In genomic region chr13:22050591-22051522, GRCm38 (mm10) we compare ENCODE assay signal across 8 mouse cellular contexts. TPM values are rescaled to one million over a fixed set of nuclear protein-coding genes. Genes with fewer than 3 reads are reported as not detected.
DNase-seq lines count a peak whose midpoint lies in the region; ATAC-seq lines count a peak whose summit lies in the region.

No protein-coding gene starts in this region.

- peak; percentile 73 for DNase-seq in WW6 (ENCODE audit: low read depth, low spot score)
- DNase-seq in cerebellum, postnatal 4 days (ENCODE audit: low spot score in 2 of 2), result peak; percentile 78 to 91
- peak; percentile 82 for DNase-seq in gastrocnemius, adult 18-20 months (ENCODE audit: low spot score)
- DNase-seq in left cerebral cortex, adult 18-20 months (ENCODE audit: low spot score in 2 of 2), result peak; percentile 84 to 92
- DNase-seq in lung, postnatal 4 days, result peak; percentile 93
- peak; percentile 95 for DNase-seq in retina, postnatal 1 day
- DNase-seq in thymus, postnatal 4 days, result peak; percentile 98

- under 1% methylated on average over 52 of the region's 52 CpGs for WGBS in hindbrain, embryonic 16.5 days

- H3K27me3 ChIP-seq in hindbrain, embryonic 16.5 days (replicated peaks; ENCODE audit: control insufficient read depth, insufficient read depth, low read length), result no peaks in the 10 kb centered on the region

- H3K4me3 ChIP-seq in hindbrain, embryonic 16.5 days (ENCODE audit: low read length), result peak overlapping the region; percentile 59

- H3K36me3 ChIP-seq in hindbrain, embryonic 16.5 days (ENCODE audit: control insufficient read depth, insufficient read depth, low read length), result no peaks in the 10 kb centered on the region

- peak; percentile 98 for ATAC-seq in hindbrain, embryonic 16.5 days

- no peaks in the 10 kb centered on the region for H3K4me1 ChIP-seq in hindbrain, embryonic 16.5 days (ENCODE audit: control insufficient read depth, insufficient read depth, low read depth, low read length)

- H3K27ac ChIP-seq in hindbrain, embryonic 16.5 days (ENCODE audit: low read depth, low read length), result peak overlapping the region; percentile 88

- H3K9ac ChIP-seq in hindbrain, embryonic 16.5 days (ENCODE audit: low read depth, low read length), result peak overlapping the region; percentile 67

- H3K4me2 ChIP-seq in hindbrain, embryonic 16.5 days (ENCODE audit: low read length), result peak overlapping the region; percentile 69

- no peaks in the 10 kb centered on the region for H3K9me3 ChIP-seq in hindbrain, embryonic 16.5 days (ENCODE audit: control insufficient read depth, low read length)

RNA-seq across cellular contexts. Expression of gene Hist1h2bj, which starts 7.8 kb away (rescaled TPM):
- total RNA-seq in gastrocnemius, adult 18-20 months (2021), result 1 to 10 TPM; 2.4 to 2.7 TPM
- 2.2 and 2.5 TPM in 2 replicates for polyA plus RNA-seq in hindbrain, embryonic 16.5 days (2015; fragmentation: Nextera tagmentation; extraction: Ambion mirVana)
- 10 to 100 TPM in 1 of 2 experiments, 1 to 10 TPM in 1; 9.3 to 11.7 TPM for total RNA-seq in left cerebral cortex, adult 18-20 months (2021)

RNA-seq across cellular contexts. Expression of gene Hist1h2ag, which starts 8.1 kb away (rescaled TPM):
- 1 to 10 TPM; 2.5 to 2.9 TPM for total RNA-seq in gastrocnemius, adult 18-20 months (2021)
- 3.0 and 5.8 TPM in 2 replicates for polyA plus RNA-seq in hindbrain, embryonic 16.5 days (2015; fragmentation: Nextera tagmentation; extraction: Ambion mirVana)
- total RNA-seq in left cerebral cortex, adult 18-20 months (2021), result 10 to 100 TPM in 1 of 2 experiments, 1 to 10 TPM in 1; 7.5 to 13.7 TPM

RNA-seq across cellular contexts. Expression of gene Hist1h4i, which starts 9.7 kb away (rescaled TPM):
- 10 to 100 TPM; 27.1 to 27.8 TPM for total RNA-seq in gastrocnemius, adult 18-20 months (2021)
- polyA plus RNA-seq in hindbrain, embryonic 16.5 days (2015; fragmentation: Nextera tagmentation; extraction: Ambion mirVana), result 6.5 and 6.7 TPM in 2 replicates
- 10 to 100 TPM; 71.8 to 81.6 TPM for total RNA-seq in left cerebral cortex, adult 18-20 months (2021)

RNA-seq across cellular contexts. Expression of gene Hist1h2bk, which starts 15.2 kb away (rescaled TPM):
- total RNA-seq in gastrocnemius, adult 18-20 months (2021), result 1 to 10 TPM; 2.1 to 3.6 TPM
- polyA plus RNA-seq in hindbrain, embryonic 16.5 days (2015; fragmentation: Nextera tagmentation; extraction: Ambion mirVana), result 0.70 and 0.87 TPM in 2 replicates
- 10 to 100 TPM; 14.5 to 16.1 TPM for total RNA-seq in left cerebral cortex, adult 18-20 months (2021)

RNA-seq across cellular contexts. Expression of gene Hist1h2ah, which starts 15.5 kb away (rescaled TPM):
- 1 to 10 TPM; 1.6 to 2.2 TPM for total RNA-seq in gastrocnemius, adult 18-20 months (2021)
- not detected in 2 replicates for polyA plus RNA-seq in hindbrain, embryonic 16.5 days (2015; fragmentation: Nextera tagmentation; extraction: Ambion mirVana)
- total RNA-seq in left cerebral cortex, adult 18-20 months (2021), result 10 to 100 TPM; 24.4 to 38.7 TPM

Comparison
In these comparisons a context has a peak if more than half of its experiments do, and no peak if none do; other contexts are left out.
1. Peak in every context shown above with its lines: DNase-seq, ATAC-seq, H3K4me3 ChIP-seq and H3K27ac ChIP-seq.